Mouse (Mus musculus): ENCODE results near the gene Bcor.

The Bcor gene

DNA sequence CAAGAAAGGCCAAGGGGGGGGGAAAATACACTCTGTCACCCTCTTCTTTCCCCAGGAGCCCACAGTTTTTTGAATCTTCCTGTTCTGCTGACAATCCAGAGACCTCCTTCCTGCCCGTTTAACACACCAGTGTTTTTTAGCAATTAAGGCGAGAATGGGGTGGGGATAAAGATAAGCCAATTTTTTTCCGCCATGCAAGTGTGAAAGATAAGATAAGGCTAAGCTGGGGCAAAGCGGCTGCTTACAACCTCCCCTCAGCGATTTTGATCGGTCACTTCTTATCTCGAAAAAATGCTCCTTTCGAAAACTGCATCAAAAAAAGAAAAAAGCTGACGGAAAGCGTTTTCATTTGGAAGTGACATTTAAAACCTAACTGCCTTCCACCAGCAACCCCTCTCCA lies 74.2 kb downstream of the Bcor start:
- DNase-seq (ENCODE audit: low spot score): no peak

DNA sequence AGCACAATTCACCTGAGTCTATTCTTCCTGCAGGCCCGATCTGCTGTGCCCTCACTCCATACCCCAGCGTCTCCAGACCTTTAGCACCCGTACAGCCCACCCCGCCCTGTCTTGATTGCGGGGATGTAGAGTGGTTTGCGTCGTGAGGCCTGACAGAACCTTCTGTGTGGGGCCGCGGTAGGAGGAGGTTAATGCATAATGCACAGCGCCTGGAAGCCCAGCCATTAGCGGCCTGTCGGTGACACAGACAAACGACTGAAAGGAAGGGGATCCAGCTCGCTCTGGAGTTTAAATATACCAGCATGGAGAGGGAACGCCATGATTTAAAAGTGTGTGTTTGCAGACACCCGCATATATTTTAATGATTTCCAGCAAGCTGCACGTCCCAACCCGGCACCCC lies 74.9 kb downstream of the Bcor start:
- no peak for DNase-seq (ENCODE audit: low spot score)

DNA sequence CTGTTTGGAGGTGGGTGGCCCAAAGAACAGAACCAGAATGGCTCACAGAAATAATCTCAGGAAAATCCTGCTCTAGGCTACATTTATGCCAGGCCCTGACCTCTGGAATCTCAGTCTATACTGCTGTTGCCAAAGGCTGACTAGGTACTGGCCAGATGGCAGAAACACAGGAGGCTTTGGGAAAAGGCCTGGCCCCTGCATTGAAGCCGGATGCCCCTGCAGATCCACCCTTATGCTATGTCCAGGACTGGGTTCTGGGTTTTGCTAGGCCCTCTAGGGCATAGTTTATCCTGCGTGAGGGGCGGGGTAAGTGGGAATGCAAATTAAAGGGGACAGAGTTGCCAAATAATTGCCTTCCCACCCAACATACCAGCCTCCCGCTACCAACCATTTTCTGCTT lies 75.5 kb downstream of the Bcor start:
- DNase-seq (ENCODE audit: low spot score): no peak

DNA sequence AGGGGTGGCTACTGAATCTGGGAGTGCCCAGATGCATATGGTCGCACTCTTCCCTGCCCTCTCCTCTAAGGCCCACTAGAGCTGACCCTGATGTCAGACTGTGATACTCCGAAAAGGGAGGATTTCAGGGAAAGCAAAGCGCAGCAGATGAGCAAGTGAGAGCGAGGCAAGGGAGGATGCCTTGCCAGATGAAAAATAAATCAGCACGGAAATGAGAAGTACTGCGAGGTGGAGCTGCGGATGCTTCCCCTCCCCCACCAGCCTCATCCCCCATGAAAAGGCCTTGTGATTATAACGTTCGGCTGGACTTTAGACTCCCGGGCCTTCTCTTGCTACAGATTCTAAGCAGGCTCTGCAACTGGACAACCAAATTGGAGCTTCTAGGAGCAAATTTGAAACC lies 76.5 kb downstream of the Bcor start:
- no peak for DNase-seq (ENCODE audit: low spot score)

DNA sequence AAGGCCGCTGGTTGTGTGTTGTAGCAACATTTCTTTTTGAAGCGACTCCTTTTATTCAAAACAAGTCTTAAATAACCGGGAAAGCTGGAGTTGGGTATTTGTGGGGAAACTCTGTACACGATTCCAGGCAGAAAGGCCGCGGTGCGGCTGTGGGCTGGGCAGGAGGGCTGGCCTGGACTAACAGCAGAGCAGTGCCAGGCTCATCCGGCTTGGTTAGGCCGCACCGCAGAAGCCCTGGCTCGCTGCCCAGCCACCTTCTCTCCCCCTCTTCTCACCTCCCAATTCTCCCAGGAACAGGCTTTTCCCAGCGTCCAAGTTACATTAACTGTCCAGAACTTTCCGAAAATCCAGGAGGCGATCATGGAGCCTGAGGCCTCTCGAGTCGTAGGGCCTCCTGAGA lies 77.4 kb downstream of the Bcor start:
- no peak for DNase-seq (ENCODE audit: low spot score)

DNA sequence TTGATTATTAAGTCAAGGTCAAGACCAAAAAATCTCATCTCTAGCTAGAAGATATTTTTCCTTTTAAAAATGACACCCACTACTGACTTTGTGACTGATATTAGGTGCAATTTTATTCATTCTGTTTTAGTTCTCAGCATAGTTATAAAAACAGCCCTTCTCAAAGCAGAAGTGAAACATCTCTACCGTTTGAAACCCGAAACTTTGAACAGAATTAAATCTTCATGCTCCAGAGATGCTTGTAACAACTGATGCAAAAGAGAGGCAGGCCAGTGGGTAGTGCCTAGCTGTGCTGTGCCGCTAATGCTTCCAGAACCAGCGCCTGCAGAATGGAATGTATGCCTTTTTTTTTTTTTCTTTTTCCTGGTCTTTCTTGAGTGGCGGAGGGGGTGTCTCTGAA lies 78.0 kb downstream of the Bcor start:
- no peak for DNase-seq (ENCODE audit: low spot score)

DNA sequence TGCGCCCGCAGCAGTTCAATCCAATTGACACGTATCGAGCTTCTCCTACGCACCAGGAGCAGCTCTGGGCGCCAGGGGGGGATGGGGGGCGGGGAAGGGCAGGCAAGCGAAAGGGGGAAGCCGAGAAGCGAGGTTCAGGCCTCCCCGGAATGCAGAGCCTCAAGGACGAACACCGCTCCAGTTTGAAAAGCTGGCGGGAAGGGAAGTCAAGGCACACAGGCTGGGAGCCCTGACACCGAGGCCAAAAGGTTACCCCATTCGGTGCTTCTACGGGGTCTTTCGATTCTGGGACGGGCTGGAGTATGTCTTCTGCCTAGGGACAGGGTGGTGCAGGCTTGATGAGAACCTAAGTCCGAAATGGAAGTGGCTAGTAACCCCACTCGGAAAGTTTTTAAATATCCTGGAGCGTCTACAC lies 78.4 kb downstream of the Bcor start:
- DNase-seq (ENCODE audit: low spot score): no peak

DNA sequence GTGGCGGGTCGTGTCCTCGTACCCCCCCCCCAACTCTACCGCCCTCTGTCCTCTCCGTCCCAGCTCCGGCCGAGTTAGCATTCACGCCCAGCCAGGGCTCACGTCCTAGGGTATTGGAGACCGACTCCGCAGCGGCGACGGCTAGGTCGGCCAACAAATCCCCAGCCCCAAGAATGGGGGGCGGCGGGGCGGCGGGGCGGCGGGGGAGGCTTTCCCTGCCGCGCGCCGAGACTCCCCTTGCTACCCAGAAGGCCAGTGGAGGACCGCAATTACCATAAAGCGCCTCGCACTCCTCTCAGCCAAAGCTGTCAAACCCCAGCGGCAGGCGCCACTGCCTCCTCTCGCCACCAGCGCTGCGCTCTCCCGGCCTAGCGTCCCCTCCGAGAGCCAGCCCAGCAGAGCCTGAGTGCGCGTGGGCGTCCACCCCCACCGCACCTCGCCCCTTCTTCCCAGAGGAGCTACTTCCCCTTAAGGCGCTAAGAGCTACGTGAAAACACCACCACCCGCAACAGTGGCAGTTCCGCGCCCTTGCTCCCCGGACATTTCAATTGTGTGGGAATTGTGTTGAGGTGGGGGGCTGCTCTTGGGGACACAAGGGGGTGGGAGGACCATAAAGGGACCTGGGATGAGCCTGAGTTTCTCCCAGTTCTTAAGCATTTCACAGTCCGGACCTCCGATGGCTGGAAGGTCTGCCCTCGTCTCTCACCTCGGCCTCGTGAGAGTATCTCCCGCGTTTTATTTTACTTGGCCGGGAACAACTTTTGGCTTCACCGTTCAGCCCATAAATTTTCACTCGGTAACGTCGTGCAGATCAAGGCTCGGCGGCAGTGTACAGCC lies 79.0 kb downstream of the Bcor start:
- no peak for DNase-seq (ENCODE audit: low spot score)

DNA sequence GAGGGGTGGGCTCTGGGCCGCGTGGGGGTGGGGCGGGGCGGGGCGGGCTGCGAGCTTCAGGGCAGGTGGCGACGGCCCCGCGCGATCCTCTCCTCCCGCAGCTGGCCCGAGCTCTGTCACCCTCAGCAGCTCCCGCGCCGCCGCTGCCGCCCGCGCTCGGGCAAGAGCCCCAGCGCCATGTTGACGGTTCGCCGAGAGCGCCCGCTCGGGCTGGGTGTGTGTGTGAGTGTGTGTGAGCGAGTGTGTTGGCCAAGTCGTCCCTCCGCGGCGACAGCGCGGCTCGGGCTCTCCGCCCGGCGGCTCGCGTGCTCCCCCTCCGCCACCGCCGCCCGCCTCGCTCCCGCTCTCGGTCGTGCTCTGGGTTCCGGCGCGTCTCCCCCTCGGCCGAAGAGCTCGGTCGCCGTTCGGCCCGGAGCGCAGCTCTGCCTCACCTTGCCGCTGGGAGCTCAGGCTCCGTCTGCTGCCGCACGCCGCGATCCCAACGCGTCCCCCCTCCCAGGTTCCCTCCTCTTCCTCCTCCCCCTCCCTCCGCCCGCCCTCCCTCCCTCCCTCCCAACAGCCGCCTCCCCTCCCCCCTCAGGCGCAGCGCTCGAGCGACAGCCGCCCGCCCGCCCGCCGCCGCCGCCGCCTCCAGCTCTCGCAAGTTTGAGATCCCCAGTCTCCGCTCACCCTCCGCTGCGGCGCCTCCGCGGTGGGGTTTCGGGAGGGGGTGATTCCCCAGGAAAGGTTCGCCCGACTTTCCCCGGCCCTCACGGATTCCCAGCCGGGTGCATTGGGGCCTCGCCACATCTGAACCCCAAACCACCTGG lies 79.9 kb downstream of the Bcor start:
- DNase-seq (ENCODE audit: low spot score): no peak

DNA sequence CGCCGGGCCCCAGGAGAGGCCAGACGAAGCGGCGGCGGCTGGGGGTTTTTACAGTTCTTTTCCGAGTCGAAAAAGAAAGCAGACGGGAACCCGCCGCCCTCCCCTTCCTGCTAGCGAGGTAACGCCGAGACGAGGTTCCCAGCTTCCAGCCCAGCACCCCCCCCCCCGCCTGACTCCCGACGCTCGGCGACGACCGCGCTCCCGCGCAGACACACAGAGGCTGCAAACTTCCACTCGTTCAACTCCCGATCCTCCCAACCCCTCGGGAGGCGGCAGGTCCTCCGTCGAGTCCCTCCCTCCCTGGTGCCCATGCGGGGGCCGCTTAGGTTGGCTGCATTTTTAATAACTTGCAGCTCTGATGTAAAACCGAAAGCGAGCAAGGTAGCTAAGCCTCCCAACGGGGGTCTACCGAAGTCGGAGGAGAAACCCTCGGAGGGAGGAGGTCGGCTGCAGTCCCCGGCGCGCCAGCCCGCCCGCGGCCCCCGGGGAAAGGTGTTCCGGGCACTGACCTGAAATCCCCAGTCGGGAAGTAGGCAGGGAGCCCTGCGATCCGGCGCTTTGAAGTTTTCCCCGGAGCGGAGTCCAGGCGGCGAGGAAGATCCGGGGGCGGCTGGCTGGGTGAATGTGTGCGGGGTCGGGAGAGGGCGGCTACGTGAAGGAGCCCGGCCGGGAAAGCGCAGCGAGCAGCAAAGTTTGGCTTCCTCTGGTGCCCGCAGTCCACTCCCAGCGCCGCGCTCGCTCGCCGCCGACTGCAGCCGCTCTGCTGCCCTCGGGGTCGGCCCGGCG lies 80.7 kb downstream of the Bcor start:
- DNase-seq (ENCODE audit: low spot score): no peak

DNA sequence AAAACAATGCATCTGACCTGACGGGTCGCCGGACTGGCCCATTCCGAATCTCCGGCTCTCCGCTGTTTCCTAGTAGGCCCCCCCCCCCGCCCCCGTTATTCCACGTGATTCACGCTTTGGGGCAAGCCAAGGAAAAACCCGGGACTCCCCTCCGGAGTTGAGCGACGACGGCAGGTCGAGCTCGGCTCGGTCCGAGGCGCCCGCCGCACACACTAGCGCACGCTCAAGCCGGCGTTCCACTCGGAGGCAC lies 81.2 kb downstream of the Bcor start:
- no peak for DNase-seq (ENCODE audit: low spot score)

DNA sequence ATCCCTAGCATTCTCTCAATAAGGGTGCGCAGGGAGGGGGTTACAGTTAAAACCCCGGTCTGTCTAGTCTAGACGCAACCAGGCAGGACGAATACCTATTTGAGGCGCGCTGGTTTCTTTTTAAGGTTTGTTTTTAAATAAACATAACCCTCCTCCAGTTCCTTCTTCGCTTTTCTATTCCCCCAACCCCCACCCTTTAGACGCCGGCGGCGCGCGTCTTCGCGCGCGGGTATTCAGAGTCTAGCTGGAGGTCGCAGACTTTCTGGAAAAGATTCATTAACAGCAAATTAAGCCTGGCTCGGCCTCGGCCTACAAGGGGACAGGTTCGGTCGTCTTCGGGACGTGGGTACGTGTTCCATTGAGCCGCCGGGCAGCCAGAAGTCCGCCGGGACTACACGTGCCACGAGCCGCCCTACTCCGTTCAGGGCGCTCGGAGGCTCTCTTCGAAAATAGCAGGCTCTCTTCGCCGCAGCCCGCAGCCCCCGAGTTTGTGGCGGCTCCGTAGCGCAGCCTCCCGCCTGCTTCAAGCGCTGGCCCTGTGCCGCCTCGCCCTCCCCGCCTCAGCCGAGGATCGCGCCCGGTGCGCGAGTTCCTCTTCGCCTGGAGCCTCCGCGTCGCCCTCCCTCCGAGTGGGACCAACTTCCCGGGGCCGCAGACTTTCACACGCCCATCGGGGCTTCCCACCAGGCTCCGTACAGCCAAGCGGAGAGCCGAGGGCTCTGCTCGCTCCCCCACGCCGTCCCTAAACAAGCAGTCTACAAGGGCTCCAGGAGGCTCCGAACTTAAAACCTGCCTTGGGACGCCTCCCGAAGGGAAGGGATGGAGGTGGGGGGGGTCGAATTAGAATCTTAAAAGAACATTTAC lies 81.7 kb downstream of the Bcor start:
- DNase-seq (ENCODE audit: low spot score): no peak

DNA sequence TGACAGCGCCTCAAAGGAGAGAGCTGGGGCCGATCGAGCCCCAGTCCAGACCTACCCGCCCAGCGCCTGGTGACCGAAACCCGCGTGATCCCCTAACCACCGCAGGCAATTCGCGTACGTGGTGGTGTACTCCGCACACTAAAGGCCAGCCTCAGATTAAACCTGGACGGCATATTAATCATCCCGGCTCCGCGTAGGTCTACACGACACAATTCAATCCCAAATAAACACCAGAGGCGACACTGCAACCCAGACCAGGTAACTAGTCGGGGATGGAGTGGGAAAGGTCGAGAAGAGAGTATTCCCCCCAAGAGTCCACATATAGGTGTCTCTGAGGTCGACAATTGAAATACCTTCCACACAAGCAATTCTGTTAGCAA lies 82.6 kb downstream of the Bcor start:
- DNase-seq (ENCODE audit: low spot score): no peak

DNA sequence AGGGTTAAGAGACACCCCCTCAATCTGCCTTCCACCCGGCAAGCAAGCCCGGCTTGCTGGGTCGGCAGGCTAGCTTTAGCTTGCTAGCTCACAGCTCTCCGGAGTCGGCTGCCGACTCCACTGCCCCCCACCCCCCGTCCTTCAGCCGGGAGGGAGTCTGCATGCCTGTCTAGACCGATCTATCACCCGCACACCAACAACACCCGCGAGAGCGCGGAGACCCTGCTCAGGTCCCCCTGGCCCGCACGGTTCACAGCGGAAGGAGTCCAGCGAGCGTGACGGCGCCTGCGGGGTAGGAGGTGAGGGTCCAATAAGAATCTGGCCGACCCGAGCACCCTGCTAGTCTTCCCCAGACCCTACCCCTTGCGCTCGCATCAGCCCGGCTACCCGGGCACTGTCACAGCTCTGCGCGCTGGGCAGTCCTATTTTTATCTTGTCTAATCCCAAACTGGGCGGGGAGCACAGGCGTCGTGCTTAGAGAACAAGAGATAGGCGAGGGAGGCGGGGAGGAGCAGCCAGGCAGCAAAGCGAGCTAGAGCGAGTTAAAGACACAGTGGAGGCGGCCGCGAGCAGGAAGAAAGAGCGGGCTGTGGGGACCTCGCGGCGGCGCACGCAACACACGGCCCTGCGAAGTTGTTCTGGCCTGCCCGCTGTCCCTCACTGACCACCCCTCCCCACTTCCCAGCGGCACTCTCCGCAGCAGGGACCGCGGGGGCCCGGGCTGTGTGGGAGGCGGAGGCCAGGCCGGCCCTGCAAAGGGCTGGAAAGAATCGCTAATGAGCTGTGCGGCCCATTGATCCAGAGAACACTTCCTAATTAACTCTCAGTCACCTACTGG lies 83.2 kb downstream of the Bcor start:
- no peak for DNase-seq (ENCODE audit: low spot score)

DNA sequence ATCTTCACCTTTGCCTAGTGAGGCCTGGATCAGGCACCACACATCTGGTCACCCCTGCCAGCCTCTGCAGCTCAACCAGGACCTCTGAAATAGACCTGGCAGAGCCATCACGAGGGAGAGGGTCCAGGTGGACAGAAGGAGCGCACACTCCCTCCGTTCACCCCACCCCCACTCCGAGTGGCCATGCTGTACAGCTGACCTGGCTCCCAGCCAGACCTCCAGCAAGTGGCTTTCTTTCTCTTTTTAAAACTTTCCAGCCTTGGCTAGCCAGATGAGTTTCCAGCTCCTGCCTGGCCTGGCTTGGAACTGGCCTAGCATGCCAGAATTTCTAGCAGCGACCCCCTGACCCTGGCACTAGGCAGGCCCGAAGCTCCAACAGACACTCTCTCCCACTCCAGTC lies 87.4 kb downstream of the Bcor start:
- DNase-seq (ENCODE audit: low spot score): no peak

DNA sequence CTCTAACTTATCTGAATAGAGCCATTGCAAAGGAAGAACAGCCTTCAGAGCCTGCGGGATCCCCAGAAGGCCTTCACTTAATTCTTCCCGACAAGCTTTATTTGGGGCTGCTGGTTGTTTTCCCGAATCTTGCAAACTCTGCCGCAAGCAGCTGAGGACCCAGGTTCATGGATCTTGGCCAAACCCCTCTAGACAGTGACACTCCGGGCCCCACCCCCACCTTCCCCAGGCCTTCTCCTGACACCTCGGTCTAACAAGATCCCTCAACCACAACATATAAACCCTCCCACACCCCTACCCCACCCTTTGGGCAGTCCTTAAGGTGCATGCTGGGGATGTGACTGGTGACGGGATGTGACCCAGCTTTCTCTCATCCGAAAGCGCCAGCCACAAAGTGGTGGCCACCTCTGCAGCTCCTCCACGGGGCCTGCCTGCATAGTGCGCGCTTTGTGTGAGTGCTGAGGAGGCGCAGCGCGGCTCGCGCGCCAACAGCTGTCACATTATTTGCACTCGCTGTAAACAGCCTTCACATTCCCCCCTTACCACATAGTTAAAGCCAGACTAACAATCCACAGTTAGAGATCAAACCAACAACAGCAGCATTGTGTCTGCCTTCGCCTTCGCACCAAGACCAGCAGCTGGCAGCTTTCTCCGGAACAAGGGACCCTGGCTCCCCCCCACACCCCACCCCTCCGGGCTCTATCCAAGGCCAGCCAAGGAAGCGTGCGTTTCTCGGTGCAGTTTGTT lies 91.0 kb downstream of the Bcor start:
- DNase-seq (ENCODE audit: low spot score): no peak

DNA sequence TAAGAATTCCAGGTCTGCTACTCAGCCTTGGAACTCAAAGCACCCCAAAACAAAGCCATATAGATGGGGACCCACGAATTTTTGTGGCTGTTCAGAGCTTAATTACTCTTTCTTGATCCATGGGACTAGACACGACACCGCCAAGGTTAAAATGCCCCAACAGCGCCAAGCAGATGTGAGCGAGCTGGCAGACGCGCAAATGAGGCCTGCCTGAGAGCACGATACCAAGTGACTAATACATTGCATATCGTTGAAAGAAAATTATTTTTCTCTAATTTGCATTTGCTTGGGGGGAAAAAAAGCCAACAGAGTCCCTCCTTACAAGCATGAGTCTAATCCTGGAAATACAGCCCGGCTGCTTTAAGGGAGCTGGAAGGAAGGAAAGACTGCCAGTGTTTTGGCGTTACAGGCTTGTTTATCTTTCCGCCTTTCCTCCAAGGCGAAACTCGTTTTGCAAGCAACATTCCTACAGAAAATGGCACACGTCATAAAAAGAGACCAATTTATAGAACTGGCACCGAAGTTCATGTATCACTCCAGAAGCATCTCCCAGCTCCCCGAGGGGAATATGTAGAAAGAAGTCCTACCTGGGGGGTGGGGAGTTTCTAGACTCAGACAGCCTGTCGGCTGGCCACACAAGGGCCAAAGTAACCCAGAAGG lies 92.2 kb downstream of the Bcor start:
- DNase-seq (ENCODE audit: low spot score): no peak

DNA sequence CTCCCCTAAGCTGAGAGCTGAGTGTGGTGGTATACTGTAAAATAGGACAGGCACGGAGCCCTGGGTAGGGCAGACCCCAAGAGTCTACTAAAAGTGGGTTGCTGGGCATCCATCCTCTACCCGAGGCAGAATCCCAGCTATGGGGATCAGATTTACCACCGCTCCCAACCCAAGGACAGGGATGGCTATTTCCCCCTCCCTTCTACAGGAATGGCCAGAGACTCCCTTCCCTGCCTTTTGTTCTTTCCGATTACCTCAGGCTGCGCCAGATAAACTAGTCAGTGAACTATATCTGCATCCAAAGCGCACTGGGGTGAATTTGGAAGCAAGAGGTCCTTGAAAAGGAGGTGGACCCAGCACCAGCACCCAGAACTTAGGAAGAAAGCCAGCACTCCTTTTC lies 93.1 kb downstream of the Bcor start:
- no peak for DNase-seq (ENCODE audit: low spot score)

DNA sequence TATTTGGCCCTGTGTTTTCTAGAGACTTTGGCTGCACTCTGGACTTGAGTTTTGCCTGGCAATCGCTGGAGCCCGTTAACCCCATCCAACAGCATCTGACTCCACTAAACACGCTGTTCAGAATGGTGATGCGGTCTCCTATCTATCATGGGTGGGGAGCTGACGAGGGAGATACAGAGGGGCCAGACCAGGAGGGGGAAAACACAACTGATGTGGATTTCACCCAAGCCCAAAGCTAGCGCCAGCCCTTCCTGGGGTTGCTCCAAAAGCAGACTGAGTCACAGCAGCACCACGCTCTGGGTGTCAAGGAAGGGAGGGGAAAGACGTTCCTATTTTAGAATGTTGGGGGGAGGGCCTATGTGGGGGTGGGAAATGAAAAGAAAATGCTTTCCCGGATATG lies 94.4 kb downstream of the Bcor start:
- DNase-seq (ENCODE audit: low spot score): no peak

DNA sequence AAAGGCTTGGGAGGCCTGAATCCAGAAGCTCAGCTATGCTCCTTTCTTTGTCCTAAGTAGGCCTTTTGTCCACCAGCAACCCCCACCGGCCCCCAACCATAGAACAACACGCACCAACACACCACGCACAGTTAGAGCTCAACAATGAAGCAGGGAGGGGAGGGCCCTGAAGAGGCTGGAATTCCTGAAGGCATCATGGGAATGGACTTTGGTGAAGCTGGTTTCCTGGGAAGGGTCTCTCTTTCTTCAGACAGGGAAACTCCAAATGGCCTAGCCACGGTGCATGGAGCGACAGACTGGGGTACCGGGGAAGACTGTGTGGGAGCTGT lies 97.3 kb downstream of the Bcor start:
- no peak for DNase-seq (ENCODE audit: low spot score)
